Mouse (Mus musculus) lung, postnatal 0 days (tissue): ENCODE measurements at regions not wholly inside any gene's neighbourhood (a gene's known extent, or its start where the extent isn't known, plus 50 kb on each side); places are given as distances from the start of the nearest gene placed in this dataset.

Source experiments
- ATAC-seq: fragments of 200-750 bp; cut with Nextera tagmentation; 2 replicates; pipeline ENCODE4 v1.8.0; 2017; ENCODE audit warnings: moderate library complexity
- DNase-seq: peaks from one replicate; pipeline ENCODE4 v3.0.0-alpha.2; 2016; ENCODE audit warnings: low spot score
- H3K27ac ChIP-seq: fragments of 300-500 bp; sonication (generic); 2 replicates; pipeline ENCODE4 v1.5.1; 2014; ENCODE audit warnings: antibody characterized with exemption, mild to moderate bottlenecking, low read length, mixed read lengths
- H3K27me3 ChIP-seq: fragments of 300-500 bp; sonication (generic); replicated peaks from 2 replicates; pipeline ENCODE4 v1.6.1; 2014; ENCODE audit warnings: low read length, mixed read lengths; ENCODE audit not compliant: insufficient read depth
- H3K36me3 ChIP-seq: fragments of 300-500 bp; sonication (generic); 2 replicates; pipeline ENCODE4 v1.6.1; 2014; ENCODE audit warnings: low read length, mixed read lengths; ENCODE audit not compliant: insufficient read depth
- H3K4me1 ChIP-seq: fragments of 300-500 bp; sonication (generic); 2 replicates; pipeline ENCODE4 v1.6.1; 2014; ENCODE audit warnings: antibody characterized with exemption, low read depth, low read length, mixed read lengths; ENCODE audit not compliant: insufficient read depth
- H3K4me2 ChIP-seq: fragments of 300-500 bp; sonication (generic); replicated peaks from 2 replicates; pipeline ENCODE4 v1.6.1; 2014; ENCODE audit warnings: low read depth, mild to moderate bottlenecking, low read length, moderate library complexity, mixed read lengths
- H3K4me3 ChIP-seq: fragments of 300-500 bp; sonication (generic); 2 replicates; pipeline ENCODE4 v1.5.1; 2014; ENCODE audit warnings: low read depth, low read length
- H3K9ac ChIP-seq: fragments of 300-500 bp; sonication (generic); replicated peaks from 2 replicates; pipeline ENCODE4 v1.6.1; 2014; ENCODE audit warnings: low read depth, mild to moderate bottlenecking
- H3K9me3 ChIP-seq: fragments of 300-500 bp; sonication (generic); 2 replicates; pipeline ENCODE4 v1.6.1; 2016; ENCODE audit warnings: low read length, mixed read lengths
- CTCF ChIP-seq: IDR thresholded peaks from 2 replicates; pipeline ENCODE4 v1.5.1; 2016; ENCODE audit warnings: antibody characterized with exemption, mild to moderate bottlenecking
- EP300 ChIP-seq: IDR thresholded peaks from 2 replicates; pipeline ENCODE4 v1.6.1; 2016; ENCODE audit warnings: antibody characterized with exemption, mild to moderate bottlenecking, control low read depth
- WGBS: fragments of 180-500 bp; shearing (Covaris S2); extraction: QIAGEN DNeasy Blood & Tissue Kit; methylation state at CpG from one replicate; pipeline ENCODE4 v1.1.7; 2014; 5-methylcytosine and 5-hydroxymethylcytosine counted together

GRCm38 (mm10) chr13:107419363-107420155 is 397.6 kb upstream of the Kif2a start:
- no peak for ATAC-seq
- Histone ChIP-seq H3K9ac (no peak overlapping the region), H3K4me3 (no peak overlapping the region), H3K4me1 (no peaks in the 10 kb centered on the region), H3K9me3 (no peaks in the 10 kb centered on the region), H3K27ac (no peak overlapping the region), H3K27me3 (no peaks in the 10 kb centered on the region), H3K36me3 (no peaks in the 10 kb centered on the region), H3K4me2 (no peak overlapping the region)
- TF ChIP-seq EP300: no peak
- peak; percentile 21 for TF ChIP-seq CTCF
- DNase-seq: peak; percentile 18
- 66% methylated on average over 3 of the region's 3 CpGs for WGBS

- Histone ChIP-seq H3K27ac (no peak overlapping the region), H3K9ac (no peak overlapping the region), H3K36me3 (no peaks in the 10 kb centered on the region), H3K9me3 (no peaks in the 10 kb centered on the region), H3K4me1 (no peaks in the 10 kb centered on the region), H3K4me3 (no peak overlapping the region), H3K4me2 (no peak overlapping the region), H3K27me3 (no peaks in the 10 kb centered on the region)
- no peak for DNase-seq
- TF ChIP-seq CTCF: no peak
- TF ChIP-seq EP300: no peak
- no peak for ATAC-seq
Measured at GRCm38 (mm10) chr13:107410267-107410666, 388.3 kb upstream of the Kif2a start.

GRCm38 (mm10) chr13:107407674-107408026 is 385.7 kb upstream of the Kif2a start:
- no peak for TF ChIP-seq CTCF
- TF ChIP-seq EP300: no peak
- H3K36me3 ChIP-seq: no peaks in the 10 kb centered on the region

GRCm38 (mm10) chr13:107406977-107407673 is 385.2 kb upstream of the Kif2a start:
- peak; percentile 44; the same call in 1 of the 2 replicates for ATAC-seq
- no peak overlapping the region for H3K4me2 ChIP-seq
- no peak overlapping the region for H3K27ac ChIP-seq
- H3K27me3 ChIP-seq: no peaks in the 10 kb centered on the region
- TF ChIP-seq EP300 (no peak), CTCF (no peak)
- no peak overlapping the region for H3K9ac ChIP-seq
- WGBS: 77% methylated on average over 5 of the region's 5 CpGs
- H3K9me3 ChIP-seq: no peaks in the 10 kb centered on the region
- no peak for DNase-seq
- H3K4me1 ChIP-seq: no peaks in the 10 kb centered on the region
- H3K4me3 ChIP-seq: no peak overlapping the region
- H3K36me3 ChIP-seq: no peaks in the 10 kb centered on the region

More at GRCm38 (mm10) chr13:107407674-107408026, 385.7 kb upstream of the Kif2a start:
- no peak for DNase-seq
- 66% methylated on average over 5 of the region's 5 CpGs for WGBS
- Histone ChIP-seq H3K27ac (no peak overlapping the region), H3K4me3 (no peak overlapping the region), H3K4me1 (no peaks in the 10 kb centered on the region), H3K4me2 (no peak overlapping the region), H3K9ac (no peak overlapping the region), H3K27me3 (no peaks in the 10 kb centered on the region), H3K9me3 (no peaks in the 10 kb centered on the region)
- no peak for ATAC-seq

GRCm38 (mm10) chr13:107398621-107399363 is 376.9 kb upstream of the Kif2a start:
- TF ChIP-seq CTCF (no peak), EP300 (no peak)
- Histone ChIP-seq H3K4me2 (no peak overlapping the region), H3K4me3 (no peak overlapping the region), H3K9me3 (no peaks in the 10 kb centered on the region), H3K27ac (no peak overlapping the region), H3K27me3 (no peaks in the 10 kb centered on the region), H3K9ac (no peak overlapping the region), H3K4me1 (no peaks in the 10 kb centered on the region; the same call in 1 of the 2 replicates), H3K36me3 (no peaks in the 10 kb centered on the region)
- DNase-seq (no peak), ATAC-seq (no peak)
- 75% methylated on average over 8 of the region's 8 CpGs for WGBS

GRCm38 (mm10) chr13:107396036-107396435 is 374.1 kb upstream of the Kif2a start:
- 86% methylated on average over 2 of the region's 2 CpGs for WGBS
- Histone ChIP-seq H3K4me3 (no peak overlapping the region), H3K9me3 (no peaks in the 10 kb centered on the region), H3K36me3 (no peaks in the 10 kb centered on the region), H3K27ac (no peak overlapping the region), H3K4me1 (no peaks in the 10 kb centered on the region; the same call in 1 of the 2 replicates), H3K9ac (no peak overlapping the region), H3K4me2 (no peak overlapping the region), H3K27me3 (no peaks in the 10 kb centered on the region)
- ATAC-seq (no peak), DNase-seq (no peak)
- no peak for TF ChIP-seq CTCF
- no peak for TF ChIP-seq EP300
